Mouse (Mus musculus): ENCODE results near the gene Asb16. TPM values are rescaled to one million over a fixed set of nuclear protein-coding genes. Genes with fewer than 3 reads are reported as not detected.

The Asb16 gene
- polyA plus RNA-seq, 1 experiment from 2014 or later, result 0.11 TPM

- Histone ChIP-seq H3K4me2 (ENCODE audit: low read length) (no peak overlapping the region), H3K27ac (ENCODE audit: low read depth, low read length) (no peak overlapping the region), H3K4me1 (ENCODE audit: control insufficient read depth, insufficient read depth, low read depth, low read length) (peaks cover 19% of the 10 kb centered on the region), H3K4me3 (ENCODE audit: low read length) (no peak overlapping the region), H3K9me3 (ENCODE audit: control insufficient read depth, low read length) (no peaks in the 10 kb centered on the region), H3K9ac (ENCODE audit: low read depth, low read length) (no peak overlapping the region), H3K27me3 (replicated peaks; ENCODE audit: control insufficient read depth, insufficient read depth, low read length) (no peaks in the 10 kb centered on the region), H3K36me3 (ENCODE audit: control insufficient read depth, insufficient read depth, low read length) (peaks cover 35% of the 10 kb centered on the region)
- ATAC-seq, result no peak
- 58% methylated on average over 6 of the region's 6 CpGs for WGBS
Measured at GRCm38 (mm10) chr11:102289511-102290100, 21.1 kb downstream of the Asb16 start.

- Histone ChIP-seq H3K9me3 (ENCODE audit: control insufficient read depth, low read length) (no peaks in the 10 kb centered on the region), H3K9ac (ENCODE audit: low read depth, low read length) (no peak overlapping the region), H3K27ac (ENCODE audit: low read depth, low read length) (no peak overlapping the region), H3K27me3 (replicated peaks; ENCODE audit: control insufficient read depth, insufficient read depth, low read length) (no peaks in the 10 kb centered on the region), H3K4me3 (ENCODE audit: low read length) (no peak overlapping the region), H3K4me2 (ENCODE audit: low read length) (no peak overlapping the region), H3K36me3 (ENCODE audit: control insufficient read depth, insufficient read depth, low read length) (peaks cover 35% of the 10 kb centered on the region), H3K4me1 (ENCODE audit: control insufficient read depth, insufficient read depth, low read depth, low read length) (peaks cover 25% of the 10 kb centered on the region)
- WGBS, result 80% methylated on average over 4 of the region's 4 CpGs
- ATAC-seq, result no peak
Measured at GRCm38 (mm10) chr11:102290141-102290540, 21.6 kb downstream of the Asb16 start.

- Histone ChIP-seq H3K9me3 (ENCODE audit: control insufficient read depth, low read length) (no peaks in the 10 kb centered on the region), H3K4me1 (ENCODE audit: control insufficient read depth, insufficient read depth, low read depth, low read length) (peaks cover 22% of the 10 kb centered on the region), H3K27me3 (replicated peaks; ENCODE audit: control insufficient read depth, insufficient read depth, low read length) (no peaks in the 10 kb centered on the region), H3K4me2 (ENCODE audit: low read length) (no peak overlapping the region), H3K9ac (ENCODE audit: low read depth, low read length) (no peak overlapping the region), H3K36me3 (ENCODE audit: control insufficient read depth, insufficient read depth, low read length) (peaks cover 35% of the 10 kb centered on the region), H3K27ac (ENCODE audit: low read depth, low read length) (no peak overlapping the region), H3K4me3 (ENCODE audit: low read length) (no peak overlapping the region)
- no peak for ATAC-seq
- 79% methylated on average over 11 of the region's 11 CpGs for WGBS
Measured at GRCm38 (mm10) chr11:102291051-102291535, 22.6 kb downstream of the Asb16 start.

GRCm38 (mm10) chr11:102293971-102294370 lies 25.4 kb downstream of the Asb16 start:
- no peak overlapping the region; the same call in 1 of the 2 replicates for H3K9ac ChIP-seq (ENCODE audit: low read depth, low read length)
- H3K4me3 ChIP-seq (ENCODE audit: low read length), result no peak overlapping the region
- H3K27ac ChIP-seq (ENCODE audit: low read depth, low read length), result no peak overlapping the region
- no peaks in the 10 kb centered on the region for H3K9me3 ChIP-seq (ENCODE audit: control insufficient read depth, low read length)
- no peak overlapping the region for H3K4me2 ChIP-seq (ENCODE audit: low read length)
- peaks cover 21% of the 10 kb centered on the region for H3K4me1 ChIP-seq (ENCODE audit: control insufficient read depth, insufficient read depth, low read depth, low read length)
- H3K36me3 ChIP-seq (ENCODE audit: control insufficient read depth, insufficient read depth, low read length), result peaks cover 24% of the 10 kb centered on the region
- no peaks in the 10 kb centered on the region for H3K27me3 ChIP-seq (replicated peaks; ENCODE audit: control insufficient read depth, insufficient read depth, low read length)
- 94% methylated on average over 13 of the region's 13 CpGs for WGBS
- ATAC-seq, result no peak

- WGBS, result 84% methylated on average over 5 of the region's 5 CpGs
- ATAC-seq, result no peak
- Histone ChIP-seq H3K4me1 (ENCODE audit: control insufficient read depth, insufficient read depth, low read depth, low read length) (peaks cover 21% of the 10 kb centered on the region), H3K36me3 (ENCODE audit: control insufficient read depth, insufficient read depth, low read length) (peaks cover 24% of the 10 kb centered on the region), H3K9me3 (ENCODE audit: control insufficient read depth, low read length) (no peaks in the 10 kb centered on the region), H3K4me3 (ENCODE audit: low read length) (peak overlapping the region; percentile 88), H3K4me2 (ENCODE audit: low read length) (peak overlapping the region; percentile 97), H3K27me3 (replicated peaks; ENCODE audit: control insufficient read depth, insufficient read depth, low read length) (no peaks in the 10 kb centered on the region), H3K9ac (ENCODE audit: low read depth, low read length) (peak overlapping the region; percentile 92), H3K27ac (ENCODE audit: low read depth, low read length) (no peak overlapping the region; the same call in 1 of the 2 replicates)
Measured at GRCm38 (mm10) chr11:102294416-102294815, 25.9 kb downstream of the Asb16 start.

- 0 out of 2 replicates have a peak, but pooled peaks have one; percentile 5 for ATAC-seq
- WGBS, result 47% methylated on average over 12 of the region's 12 CpGs
Measured at GRCm38 (mm10) chr11:102294887-102295597, 26.5 kb downstream of the Asb16 start.

GRCm38 (mm10) chr11:102295598-102296471 lies 27.3 kb downstream of the Asb16 start:
- WGBS, result under 1% methylated on average over 49 of the region's 73 CpGs
- Histone ChIP-seq H3K4me3 (ENCODE audit: low read length) (peak overlapping the region; percentile 88), H3K27ac (ENCODE audit: low read depth, low read length) (peak overlapping the region; percentile 98), H3K36me3 (ENCODE audit: control insufficient read depth, insufficient read depth, low read length) (peaks cover 23% of the 10 kb centered on the region), H3K4me1 (ENCODE audit: control insufficient read depth, insufficient read depth, low read depth, low read length) (peaks cover 21% of the 10 kb centered on the region), H3K9ac (ENCODE audit: low read depth, low read length) (peak overlapping the region; percentile 92), H3K9me3 (ENCODE audit: control insufficient read depth, low read length) (no peaks in the 10 kb centered on the region), H3K27me3 (replicated peaks; ENCODE audit: control insufficient read depth, insufficient read depth, low read length) (no peaks in the 10 kb centered on the region), H3K4me2 (ENCODE audit: low read length) (peak overlapping the region; percentile 97)
- ATAC-seq, result peak; percentile 25

More at GRCm38 (mm10) chr11:102294887-102295597, 26.5 kb downstream of the Asb16 start:
- Histone ChIP-seq H3K9ac (ENCODE audit: low read depth, low read length) (peak overlapping the region; percentile 92), H3K9me3 (ENCODE audit: control insufficient read depth, low read length) (no peaks in the 10 kb centered on the region), H3K36me3 (ENCODE audit: control insufficient read depth, insufficient read depth, low read length) (peaks cover 24% of the 10 kb centered on the region), H3K4me2 (ENCODE audit: low read length) (peak overlapping the region; percentile 97), H3K27me3 (replicated peaks; ENCODE audit: control insufficient read depth, insufficient read depth, low read length) (no peaks in the 10 kb centered on the region), H3K4me3 (ENCODE audit: low read length) (peak overlapping the region; percentile 88), H3K4me1 (ENCODE audit: control insufficient read depth, insufficient read depth, low read depth, low read length) (peaks cover 21% of the 10 kb centered on the region), H3K27ac (ENCODE audit: low read depth, low read length) (peak overlapping the region; percentile 98)

GRCm38 (mm10) chr11:102296491-102297472 lies 28.2 kb downstream of the Asb16 start, which contains the start of gene Atxn7l3:
Gene Atxn7l3, minus strand, starts transcription at chr11:102296631.
- peak within 1 kb of the TSS; percentile 97 for H3K4me2 ChIP-seq (ENCODE audit: low read length)
- peak within 1 kb of the TSS; percentile 98 for H3K27ac ChIP-seq (ENCODE audit: low read depth, low read length)
- peaks cover 15% of the 10 kb centered on the region for H3K36me3 ChIP-seq (ENCODE audit: control insufficient read depth, insufficient read depth, low read length)
- H3K9me3 ChIP-seq (ENCODE audit: control insufficient read depth, low read length), result no peaks in the 10 kb centered on the region
- ATAC-seq, result peak; percentile 95
- H3K9ac ChIP-seq (ENCODE audit: low read depth, low read length), result peak within 1 kb of the TSS; percentile 92
- H3K4me1 ChIP-seq (ENCODE audit: control insufficient read depth, insufficient read depth, low read depth, low read length), result peaks cover 21% of the 10 kb centered on the region
- H3K4me3 ChIP-seq (ENCODE audit: low read length), result peak within 1 kb of the TSS; percentile 88
- H3K27me3 ChIP-seq (replicated peaks; ENCODE audit: control insufficient read depth, insufficient read depth, low read length), result no peaks in the 10 kb centered on the region
- 0% methylated on average over 55 of the region's 125 CpGs for WGBS
